Mouse (Mus musculus) layer of hippocampus, adult 8-10 months (tissue): ENCODE measurements at regions not wholly inside any gene's neighbourhood (a gene's known extent, or its start where the extent isn't known, plus 50 kb on each side); places are given as distances from the start of the nearest gene placed in this dataset.
A peak's percentile ranks its signal among the peaks of the same experiment; 100 is the strongest.
"Not testable (repeated sequence)": the region's sequence is repeated elsewhere in the genome, so short reads cannot be mapped to it uniquely, and the experiment has no call there.

Source experiments
- DNase-seq, 2 experiments: peaks; one replicate each; pipeline ENCODE4 v3.0.0; 2022; ENCODE audit warnings: low spot score in 2 of 2

GRCm38 (mm10) chr3:21621745-21622144 lies 454.7 kb upstream of the Tbl1xr1 start:
- DNase-seq: no peak

GRCm38 (mm10) chr3:21625039-21625438 lies 451.4 kb upstream of the Tbl1xr1 start:
- DNase-seq: no peak

- peak; percentile 46 to 49 for DNase-seq
Measured at GRCm38 (mm10) chr3:21626029-21626428, 450.4 kb upstream of the Tbl1xr1 start.

GRCm38 (mm10) chr3:21627048-21627447 lies 449.4 kb upstream of the Tbl1xr1 start:
- DNase-seq: not testable (repeated sequence)

GRCm38 (mm10) chr3:21633600-21634221 lies 442.7 kb upstream of the Tbl1xr1 start:
- peak in 1 of 2 experiments; percentile 8 for DNase-seq

- DNase-seq: no peak
Measured at GRCm38 (mm10) chr3:21634675-21635204, 441.7 kb upstream of the Tbl1xr1 start.

DNA sequence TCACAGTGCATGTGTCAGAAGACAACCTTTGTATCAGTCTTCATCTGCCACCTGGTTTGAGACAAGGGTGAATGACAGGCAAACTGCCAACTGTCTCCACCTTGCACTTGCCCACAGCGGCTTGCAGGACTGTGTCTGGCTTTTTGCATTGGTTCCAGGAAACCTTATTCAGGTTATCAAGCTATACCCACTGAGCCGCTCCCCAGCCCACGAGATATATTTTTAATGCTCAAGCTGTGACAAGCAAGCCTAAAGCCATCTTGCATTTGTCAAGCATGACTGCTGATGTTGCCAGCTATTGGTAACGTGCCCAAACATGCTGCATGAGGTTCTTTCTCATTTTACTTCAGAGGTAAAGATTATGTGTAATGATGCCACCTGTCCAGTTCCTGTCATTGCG lies 437.6 kb upstream of the Tbl1xr1 start:
- no peak for DNase-seq

DNA sequence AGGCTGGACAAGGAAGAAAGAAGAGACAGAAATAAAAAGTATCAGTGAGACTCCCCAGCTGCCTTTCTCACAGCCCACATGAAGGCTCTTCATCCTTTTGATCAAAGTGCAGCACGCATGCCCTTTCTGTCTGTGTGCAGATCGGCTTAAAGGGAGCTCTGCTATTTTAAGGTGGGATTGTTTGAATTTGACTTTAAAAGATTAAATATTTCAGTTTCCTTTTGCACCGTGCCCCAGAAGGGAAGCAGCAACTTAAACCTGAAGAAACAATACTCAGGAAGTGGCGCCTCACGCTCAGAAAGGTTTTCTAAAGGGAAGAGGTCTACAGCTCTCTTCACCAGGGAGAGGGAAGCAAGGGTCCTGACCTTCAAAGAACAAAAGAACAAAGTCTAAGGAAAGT lies 436.9 kb upstream of the Tbl1xr1 start:
- DNase-seq: no peak

DNA sequence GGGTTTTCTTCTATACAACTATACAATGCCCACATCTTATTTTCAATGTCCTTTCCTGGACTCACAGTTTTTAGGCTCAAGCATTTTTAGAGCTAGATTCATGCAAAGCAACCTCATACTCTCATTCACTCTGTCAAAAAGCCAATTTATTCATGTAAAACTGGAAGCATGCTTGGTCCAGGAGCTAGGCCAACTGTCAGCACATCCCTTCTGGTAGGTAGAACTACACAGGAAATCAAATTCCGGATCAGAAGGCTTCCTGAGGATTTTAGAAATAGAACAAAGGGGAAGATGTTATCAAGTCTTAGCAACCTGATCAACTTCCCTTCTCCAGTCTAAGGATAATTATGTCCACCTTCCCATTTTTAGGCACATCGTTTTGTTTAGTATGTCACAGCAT lies 432.4 kb upstream of the Tbl1xr1 start:
- DNase-seq: no peak

DNA sequence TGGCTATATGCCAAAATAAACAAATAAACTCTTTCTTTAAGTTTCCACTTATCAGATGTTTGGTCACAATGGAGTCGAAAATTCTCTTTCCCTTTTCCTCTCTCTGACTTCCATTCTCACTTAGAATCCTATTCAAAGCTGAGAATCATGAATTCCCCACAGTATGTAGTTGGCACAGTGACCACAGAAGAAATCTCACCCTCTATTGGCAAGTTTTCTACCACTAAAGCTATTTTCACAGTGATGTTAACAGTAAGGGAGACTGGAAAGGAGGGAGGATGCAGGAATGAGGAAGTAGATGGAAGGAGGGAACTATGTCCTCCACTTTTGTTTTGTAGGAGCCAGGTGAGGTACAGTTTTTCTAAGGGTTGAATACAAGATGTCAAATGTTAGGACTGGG lies 431.2 kb upstream of the Tbl1xr1 start:
- DNase-seq: no peak

- no peak for DNase-seq
Measured at GRCm38 (mm10) chr3:21649885-21650469, 426.5 kb upstream of the Tbl1xr1 start.

DNA sequence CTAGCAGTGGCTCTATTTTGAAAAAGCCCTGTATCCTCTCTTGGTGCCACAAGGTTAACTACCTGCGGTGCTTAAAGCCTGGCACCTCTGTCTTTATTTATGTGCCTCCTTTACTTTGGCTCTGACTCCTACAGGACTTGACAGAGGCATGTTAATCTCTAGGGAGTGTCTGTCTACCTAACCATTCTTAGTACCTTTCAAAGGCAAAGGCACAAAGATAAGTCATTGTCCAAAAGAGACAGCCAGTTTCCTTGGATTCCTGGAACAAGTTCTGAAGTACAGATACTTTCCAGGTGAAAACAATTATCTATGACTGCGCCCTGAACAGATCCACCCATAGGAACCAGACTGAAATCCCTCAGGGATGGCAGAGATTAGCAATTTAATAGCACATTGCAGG lies 421.2 kb upstream of the Tbl1xr1 start:
- no peak for DNase-seq

GRCm38 (mm10) chr3:21667349-21668143 lies 408.9 kb upstream of the Tbl1xr1 start:
- no peak for DNase-seq

- no peak for DNase-seq
Measured at GRCm38 (mm10) chr3:21671885-21672284, 404.6 kb upstream of the Tbl1xr1 start.

DNA sequence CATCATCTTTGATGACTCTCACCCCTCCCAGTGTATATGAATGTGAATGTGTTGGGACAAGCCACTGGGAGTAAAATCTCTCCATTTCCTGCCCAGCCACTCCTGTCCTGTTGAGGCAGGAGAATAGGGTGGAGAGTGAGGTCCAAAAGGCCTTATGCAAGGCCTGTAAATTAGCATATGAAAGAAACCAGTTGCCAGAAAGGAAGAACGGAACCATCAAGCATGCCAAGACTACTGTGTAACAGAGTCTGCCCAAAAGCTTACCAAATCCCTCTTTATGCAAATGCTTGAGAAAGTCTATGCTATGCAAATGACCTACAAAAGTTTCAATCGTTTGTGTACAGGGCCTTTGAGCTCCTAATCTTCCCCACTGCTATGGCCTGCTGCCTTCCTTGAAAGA lies 404.0 kb upstream of the Tbl1xr1 start:
- DNase-seq: peak; percentile 5 to 11

- no peak for DNase-seq
Measured at GRCm38 (mm10) chr3:21673466-21673865, 403.0 kb upstream of the Tbl1xr1 start.

GRCm38 (mm10) chr3:21678265-21678664 lies 398.2 kb upstream of the Tbl1xr1 start:
- no peak for DNase-seq

DNA sequence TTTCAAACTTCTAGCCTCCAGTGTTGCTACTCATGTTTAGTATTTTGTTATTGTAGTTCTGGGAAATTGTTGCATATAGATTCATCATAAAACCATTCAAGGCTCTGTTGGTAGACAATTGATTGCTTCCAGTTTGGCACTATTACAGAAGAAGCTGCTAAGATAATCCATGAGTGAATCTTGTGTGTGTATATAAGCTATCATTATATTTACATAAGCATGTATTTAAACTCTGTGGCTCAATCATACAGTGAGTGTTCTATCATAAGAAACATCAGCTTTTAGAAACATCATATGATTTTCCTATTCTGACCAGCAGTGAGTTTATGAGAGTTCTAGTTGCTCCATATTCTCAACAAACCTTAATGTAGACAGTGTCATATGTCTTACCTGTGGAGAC lies 397.7 kb upstream of the Tbl1xr1 start:
- no peak for DNase-seq

- DNase-seq: not testable (repeated sequence)
Measured at GRCm38 (mm10) chr3:21697980-21698672, 378.3 kb upstream of the Tbl1xr1 start.

GRCm38 (mm10) chr3:21699526-21699925 lies 376.9 kb upstream of the Tbl1xr1 start:
- no peak for DNase-seq

- DNase-seq: no peak
Measured at GRCm38 (mm10) chr3:21700326-21700725, 376.1 kb upstream of the Tbl1xr1 start.
